10 mouse cellular contexts compared by ENCODE assay signal in the genomic region with DNA sequence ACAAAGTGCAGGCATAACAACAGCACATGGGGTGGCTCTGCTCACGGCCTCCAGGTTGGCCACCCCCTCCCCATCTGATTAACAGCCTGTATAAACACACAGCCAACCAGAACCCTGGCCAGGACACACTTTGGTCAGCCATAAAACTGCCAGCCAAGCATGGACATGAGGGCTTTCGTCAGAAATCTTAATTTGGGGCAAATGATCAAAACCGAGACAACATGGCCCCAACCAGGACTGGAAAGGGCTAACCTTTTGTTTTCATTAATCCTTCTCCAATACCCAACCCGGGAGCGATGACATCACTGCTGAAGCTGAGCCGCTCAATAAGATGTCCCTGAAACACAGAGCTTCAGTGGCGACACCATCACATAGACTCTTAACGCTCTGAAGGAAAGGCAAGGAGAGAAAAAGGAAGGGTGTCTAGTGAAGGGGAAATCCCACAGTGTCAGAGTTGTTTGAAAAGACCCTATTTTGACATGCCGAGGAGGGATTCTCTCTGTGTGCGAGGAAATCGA.
DNase-seq lines count a peak whose midpoint lies in the region; ATAC-seq lines count a peak whose summit lies in the region.
"Had no signal": no experiment of that assay in that cellular context is flagged by ENCODE, and none has a peak within 500 bp of the region (broad histone marks: within the 10 kb centered on the region; RNA-seq: fewer than 3 reads in every experiment).

No protein-coding gene starts in this region.

- H3K4me1 ChIP-seq in forebrain, embryonic 14.5 days (ENCODE audit: control insufficient read depth, insufficient read depth, low read length): peaks cover 10% of the 10 kb centered on the region; the same call in 1 of the 2 replicates
- peaks cover 39% of the 10 kb centered on the region for H3K4me1 ChIP-seq in midbrain, embryonic 10.5 days

- peak; percentile 41 to 53 for DNase-seq in cerebellum, postnatal 14 days
- DNase-seq in cerebellum, postnatal 4 days (ENCODE audit: low spot score in 2 of 2): no peak
- DNase-seq in Muller cell, postnatal 12 days (ENCODE audit: inconsistent ontology term): peak; percentile 48
- peak; percentile 79 for DNase-seq in forebrain, embryonic 14.5 days (ENCODE audit: low spot score)
- peak; percentile 56 for DNase-seq in midbrain, embryonic 10.5 days (ENCODE audit: low spot score)
- no peak for DNase-seq in spleen, postnatal 14 days (ENCODE audit: low spot score in 2 of 2)
- no peak for DNase-seq in adrenal gland, postnatal 25 days
- DNase-seq: gastrocnemius, postnatal 25 days; lung, postnatal 14 days had no signal

- no peaks in the 10 kb centered on the region for H3K9me3 ChIP-seq in forebrain, embryonic 14.5 days (replicated peaks; ENCODE audit: control insufficient read depth, low read length)
- no peaks in the 10 kb centered on the region for H3K9me3 ChIP-seq in midbrain, embryonic 10.5 days (replicated peaks)

- WGBS in forebrain, embryonic 14.5 days: 3% methylated on average over 11 of the region's 11 CpGs
- 35% methylated on average over 11 of the region's 11 CpGs for WGBS in midbrain, embryonic 10.5 days

- peak overlapping the region; percentile 16 for H3K4me2 ChIP-seq in forebrain, embryonic 14.5 days (ENCODE audit: low read length)

- H3K27me3 ChIP-seq in forebrain, embryonic 14.5 days (replicated peaks; ENCODE audit: control insufficient read depth, insufficient read depth, low read length): no peaks in the 10 kb centered on the region
- peaks cover 9% of the 10 kb centered on the region; the same call in 1 of the 2 replicates for H3K27me3 ChIP-seq in midbrain, embryonic 10.5 days (ENCODE audit: low read depth, poor library complexity, severe bottlenecking)

- H3K27ac ChIP-seq in forebrain, embryonic 14.5 days (ENCODE audit: low read depth, low read length): peak overlapping the region; percentile 45; the same call in 1 of the 2 replicates
- peak overlapping the region; percentile 87 for H3K27ac ChIP-seq in midbrain, embryonic 10.5 days (replicated peaks)

- H3K9ac ChIP-seq in forebrain, embryonic 14.5 days (ENCODE audit: low read length): peak overlapping the region; percentile 17; the same call in 1 of the 2 replicates

- H3K36me3 ChIP-seq in forebrain, embryonic 14.5 days (ENCODE audit: control insufficient read depth, insufficient read depth, low read length): no peaks in the 10 kb centered on the region
- H3K36me3 ChIP-seq in midbrain, embryonic 10.5 days: no peaks in the 10 kb centered on the region

- H3K4me3 ChIP-seq in forebrain, embryonic 14.5 days (ENCODE audit: low read depth, low read length): no peak overlapping the region
- H3K4me3 ChIP-seq in midbrain, embryonic 10.5 days: no peak overlapping the region

- peak; percentile 82 for ATAC-seq in forebrain, embryonic 14.5 days
- ATAC-seq in frontal cortex, adult (ENCODE audit: low TSS enrichment): no peak

Comparison
In these comparisons a context has a peak if more than half of its experiments do, and no peak if none do; other contexts are left out.
1. DNase-seq: peak in cerebellum, postnatal 14 days (2 of 2), Muller cell, postnatal 12 days (single experiment), forebrain, embryonic 14.5 days (single experiment) and midbrain, embryonic 10.5 days (single experiment); none in cerebellum, postnatal 4 days (0 of 2), spleen, postnatal 14 days (0 of 2) and adrenal gland, postnatal 25 days (single experiment).